Mouse (Mus musculus): ENCODE data around the gene Pak6. TPM values are rescaled to one million over a fixed set of nuclear protein-coding genes. Genes with fewer than 3 reads are reported as not detected.

Gene Pak6
- 0.71 and 1.0 TPM in 2 replicates for polyA plus RNA-seq (2016; fragmentation: Nextera tagmentation; extraction: Ambion mirVana)

GRCm38 (mm10) chr2:118662902-118663803 is at the start of gene Pak6:
Gene Pak6 (plus strand): TSS chr2:118663303.
- H3K36me3 ChIP-seq, result no peaks in the 10 kb centered on the region
- H3K4me2 ChIP-seq, result peak within 1 kb of the TSS; percentile 93
- peak within 1 kb of the TSS; percentile 57 for H3K9ac ChIP-seq (replicated peaks)
- H3K27me3 ChIP-seq, result peaks cover 44% of the 10 kb centered on the region
- H3K4me3 ChIP-seq (replicated peaks), result peak within 1 kb of the TSS; percentile 44
- no peaks in the 10 kb centered on the region for H3K9me3 ChIP-seq
- 1% methylated on average over 37 of the region's 37 CpGs for WGBS
- peak; percentile 39; the same call in 1 of the 2 replicates for ATAC-seq (ENCODE audit: insufficient number of reproducible peaks, insufficient read depth, low FRiP score, low TSS enrichment, low read depth)
- H3K27ac ChIP-seq, result no peak within 1 kb of the TSS
- peaks cover 32% of the 10 kb centered on the region for H3K4me1 ChIP-seq (replicated peaks)

GRCm38 (mm10) chr2:118618013-118618412 is 45.1 kb upstream of the Pak6 start:
- no peaks in the 10 kb centered on the region for H3K4me1 ChIP-seq (replicated peaks)
- no peaks in the 10 kb centered on the region for H3K9me3 ChIP-seq
- H3K4me2 ChIP-seq, result no peak overlapping the region
- peaks cover 98% of the 10 kb centered on the region for H3K36me3 ChIP-seq
- no peak for ATAC-seq (ENCODE audit: insufficient number of reproducible peaks, insufficient read depth, low FRiP score, low TSS enrichment, low read depth)
- 95% methylated on average over 3 of the region's 5 CpGs for WGBS
- H3K27me3 ChIP-seq, result no peaks in the 10 kb centered on the region
- H3K4me3 ChIP-seq (replicated peaks), result no peak overlapping the region
- H3K9ac ChIP-seq (replicated peaks), result no peak overlapping the region
- no peak overlapping the region for H3K27ac ChIP-seq

GRCm38 (mm10) chr2:118620101-118620500 is 43.0 kb upstream of the Pak6 start:
- Histone ChIP-seq H3K27ac (no peak overlapping the region), H3K9me3 (no peaks in the 10 kb centered on the region), H3K4me3 (replicated peaks) (no peak overlapping the region), H3K4me1 (replicated peaks) (no peaks in the 10 kb centered on the region), H3K4me2 (no peak overlapping the region), H3K27me3 (no peaks in the 10 kb centered on the region), H3K36me3 (peaks cover 92% of the 10 kb centered on the region), H3K9ac (replicated peaks) (no peak overlapping the region)
- no peak for ATAC-seq (ENCODE audit: insufficient number of reproducible peaks, insufficient read depth, low FRiP score, low TSS enrichment, low read depth)
- WGBS, result 78% methylated on average over 2 of the region's 2 CpGs

GRCm38 (mm10) chr2:118620608-118621007 is 42.5 kb upstream of the Pak6 start:
- Histone ChIP-seq H3K4me1 (replicated peaks) (no peaks in the 10 kb centered on the region), H3K9me3 (no peaks in the 10 kb centered on the region), H3K9ac (replicated peaks) (no peak overlapping the region), H3K27me3 (no peaks in the 10 kb centered on the region), H3K36me3 (peaks cover 89% of the 10 kb centered on the region), H3K4me3 (replicated peaks) (no peak overlapping the region), H3K4me2 (no peak overlapping the region), H3K27ac (no peak overlapping the region)
- WGBS, result 88% methylated on average over 8 of the region's 8 CpGs
- ATAC-seq (ENCODE audit: insufficient number of reproducible peaks, insufficient read depth, low FRiP score, low TSS enrichment, low read depth), result no peak

GRCm38 (mm10) chr2:118629276-118629675 is 33.8 kb upstream of the Pak6 start:
- WGBS, result 96% methylated on average over 6 of the region's 6 CpGs

GRCm38 (mm10) chr2:118633441-118633840 is 29.7 kb upstream of the Pak6 start:
- H3K4me3 ChIP-seq (replicated peaks), result no peak overlapping the region
- H3K27me3 ChIP-seq, result no peaks in the 10 kb centered on the region
- no peak overlapping the region for H3K4me2 ChIP-seq
- 79% methylated on average over 5 of the region's 5 CpGs for WGBS
- no peaks in the 10 kb centered on the region for H3K9me3 ChIP-seq
- no peak overlapping the region for H3K27ac ChIP-seq
- H3K36me3 ChIP-seq, result peaks cover 93% of the 10 kb centered on the region
- H3K9ac ChIP-seq (replicated peaks), result no peak overlapping the region
- H3K4me1 ChIP-seq (replicated peaks), result no peaks in the 10 kb centered on the region
- ATAC-seq (ENCODE audit: insufficient number of reproducible peaks, insufficient read depth, low FRiP score, low TSS enrichment, low read depth), result no peak

More at GRCm38 (mm10) chr2:118629276-118629675, 33.8 kb upstream of the Pak6 start:
- Histone ChIP-seq H3K27ac (no peak overlapping the region), H3K9ac (replicated peaks) (no peak overlapping the region), H3K9me3 (no peaks in the 10 kb centered on the region), H3K4me1 (replicated peaks) (no peaks in the 10 kb centered on the region), H3K36me3 (peaks cover 88% of the 10 kb centered on the region), H3K27me3 (no peaks in the 10 kb centered on the region), H3K4me3 (replicated peaks) (no peak overlapping the region), H3K4me2 (no peak overlapping the region)
- ATAC-seq (ENCODE audit: insufficient number of reproducible peaks, insufficient read depth, low FRiP score, low TSS enrichment, low read depth), result no peak

- 82% methylated on average over 5 of the region's 5 CpGs for WGBS
- no peak for ATAC-seq (ENCODE audit: insufficient number of reproducible peaks, insufficient read depth, low FRiP score, low TSS enrichment, low read depth)
Observed at GRCm38 (mm10) chr2:118637258-118637657, 25.8 kb upstream of the Pak6 start.

GRCm38 (mm10) chr2:118637888-118638526 is 25.1 kb upstream of the Pak6 start:
- Histone ChIP-seq H3K4me1 (replicated peaks) (no peaks in the 10 kb centered on the region), H3K4me3 (replicated peaks) (no peak overlapping the region), H3K36me3 (peaks cover 95% of the 10 kb centered on the region), H3K9ac (replicated peaks) (no peak overlapping the region), H3K9me3 (no peaks in the 10 kb centered on the region), H3K4me2 (no peak overlapping the region), H3K27me3 (no peaks in the 10 kb centered on the region), H3K27ac (no peak overlapping the region)
- no peak; the same call in 1 of the 2 replicates for ATAC-seq (ENCODE audit: insufficient number of reproducible peaks, insufficient read depth, low FRiP score, low TSS enrichment, low read depth)
- WGBS, result 47% methylated on average over 8 of the region's 8 CpGs

More at GRCm38 (mm10) chr2:118637258-118637657, 25.8 kb upstream of the Pak6 start:
- no peak overlapping the region for H3K4me3 ChIP-seq (replicated peaks)
- H3K27me3 ChIP-seq, result no peaks in the 10 kb centered on the region
- no peak overlapping the region for H3K4me2 ChIP-seq
- H3K4me1 ChIP-seq (replicated peaks), result no peaks in the 10 kb centered on the region
- peaks cover 95% of the 10 kb centered on the region for H3K36me3 ChIP-seq
- no peak overlapping the region for H3K27ac ChIP-seq
- H3K9me3 ChIP-seq, result no peaks in the 10 kb centered on the region
- no peak overlapping the region for H3K9ac ChIP-seq (replicated peaks)

- WGBS, result 95% methylated on average over 8 of the region's 8 CpGs
- ATAC-seq (ENCODE audit: insufficient number of reproducible peaks, insufficient read depth, low FRiP score, low TSS enrichment, low read depth), result no peak
- no peak overlapping the region for H3K9ac ChIP-seq (replicated peaks)
- H3K4me3 ChIP-seq (replicated peaks), result no peak overlapping the region
- no peaks in the 10 kb centered on the region for H3K9me3 ChIP-seq
- no peak overlapping the region for H3K4me2 ChIP-seq
- H3K27ac ChIP-seq, result no peak overlapping the region
- H3K36me3 ChIP-seq, result peaks cover 95% of the 10 kb centered on the region
- no peaks in the 10 kb centered on the region for H3K27me3 ChIP-seq
- no peaks in the 10 kb centered on the region for H3K4me1 ChIP-seq (replicated peaks)
Observed at GRCm38 (mm10) chr2:118638686-118639085, 24.4 kb upstream of the Pak6 start.

- Histone ChIP-seq H3K9ac (replicated peaks) (no peak overlapping the region), H3K4me2 (no peak overlapping the region), H3K36me3 (peaks cover 89% of the 10 kb centered on the region), H3K27me3 (no peaks in the 10 kb centered on the region), H3K9me3 (no peaks in the 10 kb centered on the region), H3K27ac (no peak overlapping the region), H3K4me1 (replicated peaks) (no peaks in the 10 kb centered on the region), H3K4me3 (replicated peaks) (no peak overlapping the region)
- no peak for ATAC-seq (ENCODE audit: insufficient number of reproducible peaks, insufficient read depth, low FRiP score, low TSS enrichment, low read depth)
- WGBS, result 63% methylated on average over 2 of the region's 2 CpGs
Observed at GRCm38 (mm10) chr2:118641147-118641546, 22.0 kb upstream of the Pak6 start.

- WGBS, result 90% methylated on average over 3 of the region's 3 CpGs
- H3K9me3 ChIP-seq, result no peaks in the 10 kb centered on the region
- no peak for ATAC-seq (ENCODE audit: insufficient number of reproducible peaks, insufficient read depth, low FRiP score, low TSS enrichment, low read depth)
Observed at GRCm38 (mm10) chr2:118642431-118642830, 20.7 kb upstream of the Pak6 start.

More at GRCm38 (mm10) chr2:118642431-118642830, 20.7 kb upstream of the Pak6 start:
- Histone ChIP-seq H3K27ac (no peak overlapping the region), H3K36me3 (peaks cover 82% of the 10 kb centered on the region), H3K4me3 (replicated peaks) (no peak overlapping the region), H3K27me3 (no peaks in the 10 kb centered on the region), H3K9ac (replicated peaks) (no peak overlapping the region), H3K4me1 (replicated peaks) (no peaks in the 10 kb centered on the region), H3K4me2 (no peak overlapping the region)

Data from limb, embryonic 12.5 days (tissue).